Mouse (Mus musculus) megakaryocyte, embryonic 14.5 days (primary cell): ENCODE measurements around the gene Nhsl2.

Experiments
- FLI1 ChIP-seq: IDR thresholded peaks from 2 replicates; pipeline ENCODE4 v1.6.1; 2012; ENCODE audit warnings: low read length, inconsistent platforms, mixed read lengths
- GATA1 ChIP-seq: IDR thresholded peaks from 3 replicates; pipeline ENCODE4 v1.6.1; 2012; ENCODE audit warnings: mixed read lengths, low read length, inconsistent platforms, borderline replicate concordance

DNA sequence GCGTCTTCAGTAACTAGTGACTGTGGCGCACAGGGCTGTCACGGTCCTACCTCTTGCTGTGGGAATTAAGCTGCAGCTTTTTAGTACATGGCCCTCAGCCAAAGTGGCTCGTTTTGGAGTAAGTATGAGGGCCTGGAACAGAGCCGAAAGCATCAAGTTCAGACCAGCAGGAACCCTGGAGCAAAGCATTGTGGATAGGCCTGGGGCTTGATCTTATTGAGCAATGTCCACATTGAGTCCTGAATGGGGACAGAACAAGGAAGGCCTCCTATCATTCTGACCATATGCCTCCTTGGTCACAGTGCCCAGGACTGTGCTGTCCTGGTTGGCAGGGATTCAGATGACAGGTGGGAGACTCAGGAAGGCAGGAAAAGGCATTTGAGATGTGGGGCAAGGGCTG lies 211.1 kb downstream of the Nhsl2 start:
- TF ChIP-seq GATA1 (no peak), FLI1 (no peak)
